Mouse (Mus musculus): ENCODE results near the gene Scn2b.

The Scn2b gene

DNA sequence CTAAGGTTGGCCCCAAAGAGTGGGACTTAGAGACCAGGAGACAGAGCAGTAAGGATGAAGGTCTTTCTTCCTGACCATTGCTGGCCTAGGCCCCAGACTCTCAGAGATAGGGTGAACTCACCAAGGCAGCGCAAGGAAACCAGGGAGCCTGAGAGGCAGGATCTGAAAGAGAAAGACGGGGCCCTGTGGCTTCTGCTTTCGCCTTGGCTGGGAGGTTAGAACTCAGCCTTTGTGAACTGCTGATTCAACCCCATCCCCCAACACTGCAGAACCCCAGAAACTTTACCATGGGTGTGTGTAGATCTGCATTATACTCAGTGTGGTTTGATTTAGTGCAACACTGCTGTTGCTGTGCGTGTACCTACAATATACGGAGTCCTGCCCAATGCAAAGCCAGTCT, 61.7 kb downstream of the Scn2b start:
- no peak for DNase-seq
